20 mouse cellular contexts compared by ENCODE assay signal in genomic region chr5:28704359-28704758, GRCm38 (mm10).
DNase-seq lines count a peak whose midpoint lies in the region; ATAC-seq lines count a peak whose summit lies in the region.
"Had no signal": no experiment of that assay in that cellular context is flagged by ENCODE, and none has a peak within 500 bp of the region (broad histone marks: within the 10 kb centered on the region; RNA-seq: fewer than 3 reads in every experiment).

No protein-coding gene starts in this region.

- peak; percentile 24 to 53 for DNase-seq in left cerebral cortex, postnatal 14 days (ENCODE audit: low spot score in 2 of 2)
- no peak for DNase-seq in left cerebral cortex, postnatal 4 days
- DNase-seq in fat pad, adult 2 months (ENCODE audit: extremely low read depth, low read depth, low spot score), result peak; percentile 18
- peak; percentile 26 for DNase-seq in gonadal fat pad, adult 2 months (ENCODE audit: low read depth)
- DNase-seq in telencephalon, adult 2 months (ENCODE audit: low read depth, low spot score), result peak; percentile 54
- DNase-seq in ovary, postnatal 14 days (ENCODE audit: low spot score), result no peak
- DNase-seq: adrenal gland, postnatal 14 days; cerebellum, adult 18-20 months; cerebellum, adult 9-11 months; cerebellum, postnatal 36 days; gastrocnemius, adult 2 months; gastrocnemius, postnatal 25 days; heart, postnatal 36 days had no signal

- no peak overlapping the region for H3K4me2 ChIP-seq in forebrain, embryonic 13.5 days
- H3K4me2 ChIP-seq: embryonic facial prominence, embryonic 13.5 days; heart, embryonic 13.5 days had no signal

- no peaks in the 10 kb centered on the region for H3K36me3 ChIP-seq in forebrain, embryonic 13.5 days (ENCODE audit: poor library complexity, severe bottlenecking)
- H3K36me3 ChIP-seq: embryonic facial prominence, embryonic 13.5 days; heart, embryonic 13.5 days had no signal

- no peaks in the 10 kb centered on the region for H3K27me3 ChIP-seq in forebrain, embryonic 13.5 days
- H3K27me3 ChIP-seq: embryonic facial prominence, embryonic 13.5 days; heart, embryonic 13.5 days; Patski had no signal

- H3K4me3 ChIP-seq in forebrain, embryonic 13.5 days, result no peak overlapping the region
- H3K4me3 ChIP-seq: embryonic facial prominence, embryonic 13.5 days; gastrocnemius, adult 2 months; heart, embryonic 13.5 days had no signal

- no peak for ATAC-seq in forebrain, embryonic 13.5 days
- ATAC-seq: activated CD4-positive, CD25-positive, alpha-beta regulatory T cell, adult 4 months; forebrain, embryonic 14.5 days; hindbrain, embryonic 16.5 days; Patski had no signal

- intact Hi-C loops in left cerebral cortex, postnatal 14 days (cut with DNase I), result no loop called here
- intact Hi-C loops in left cerebral cortex, postnatal 4 days (cut with DNase I), result no loop called here

- H3K9me3 ChIP-seq in forebrain, embryonic 13.5 days (replicated peaks), result no peaks in the 10 kb centered on the region
- H3K9me3 ChIP-seq: embryonic facial prominence, embryonic 13.5 days; heart, embryonic 13.5 days had no signal

- no peaks in the 10 kb centered on the region for H3K4me1 ChIP-seq in forebrain, embryonic 13.5 days
- H3K4me1 ChIP-seq: embryonic facial prominence, embryonic 13.5 days; heart, embryonic 13.5 days had no signal

- WGBS in forebrain, embryonic 13.5 days, result 88% methylated on average over 1 of the region's 1 CpGs

- no peak overlapping the region for H3K9ac ChIP-seq in forebrain, embryonic 13.5 days
- H3K9ac ChIP-seq: embryonic facial prominence, embryonic 13.5 days; heart, embryonic 13.5 days had no signal

- H3K27ac ChIP-seq in forebrain, embryonic 13.5 days, result no peak overlapping the region
- H3K27ac ChIP-seq: embryonic facial prominence, embryonic 13.5 days; gastrocnemius, adult 2 months; heart, embryonic 13.5 days had no signal

Comparison
In these comparisons a context has a peak if more than half of its experiments do, and no peak if none do; other contexts are left out.
1. DNase-seq: peak in left cerebral cortex, postnatal 14 days (2 of 2), fat pad, adult 2 months (single experiment), gonadal fat pad, adult 2 months (single experiment) and telencephalon, adult 2 months (single experiment); none in left cerebral cortex, postnatal 4 days (single experiment) and ovary, postnatal 14 days (single experiment).